Mouse (Mus musculus) brain, embryonic 14.5 days (tissue): ENCODE results near the gene Actn2.

Experiments used
- CTCF ChIP-seq: fragments of 200-500 bp; IDR thresholded peaks from 2 replicates; pipeline ENCODE4 v1.5.1; 2012; ENCODE audit warnings: inconsistent platforms, mild to moderate bottlenecking, moderate library complexity, borderline replicate concordance; ENCODE audit not compliant: insufficient read depth, insufficient read length; ENCODE audit errors: extremely low read depth
- POLR2A ChIP-seq: fragments of 200-500 bp; IDR thresholded peaks from 2 replicates; pipeline ENCODE4 v1.6.1; 2012; ENCODE audit warnings: mild to moderate bottlenecking, inconsistent platforms, borderline replicate concordance; ENCODE audit not compliant: poor library complexity, insufficient read depth, insufficient read length, severe bottlenecking; ENCODE audit errors: extremely low read depth

- TF ChIP-seq CTCF (no peak), POLR2A (no peak)
Measured at GRCm38 (mm10) chr13:12356184-12356583, 15.6 kb upstream of the Actn2 start.
